Mouse (Mus musculus): ENCODE data around the gene Dhfr.

Dhfr gene

DNA sequence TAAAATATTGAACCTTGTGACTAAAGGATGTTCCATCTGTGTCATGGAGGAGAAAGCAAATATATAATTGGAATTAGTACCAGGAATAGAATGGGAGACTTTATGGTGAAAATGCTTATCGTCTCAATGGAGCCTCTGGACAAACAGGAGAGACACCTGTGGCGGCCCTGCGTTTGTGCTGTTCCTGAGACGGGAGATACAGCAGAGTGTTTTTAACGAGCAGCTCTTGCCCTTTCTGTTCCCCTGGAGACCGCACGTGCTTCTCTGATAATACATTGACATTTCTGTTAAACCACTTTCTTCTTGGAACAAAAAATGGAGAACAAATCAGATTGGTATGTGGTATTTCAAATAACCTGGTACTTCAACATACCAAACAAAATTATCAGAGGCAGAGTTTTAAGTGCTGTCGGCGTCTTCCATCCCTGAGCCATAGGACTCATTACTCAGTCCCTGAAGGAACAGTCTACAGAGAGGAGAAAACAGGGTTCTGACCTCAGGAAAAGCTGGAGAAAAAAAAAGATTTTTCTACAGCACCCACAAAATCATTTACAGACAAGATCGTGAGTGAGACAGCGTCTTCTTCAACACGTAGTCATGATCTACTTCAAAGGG is 38.6 kb downstream of the Dhfr start:
- DNase-seq (ENCODE audit: low spot score), result no peak

DNA sequence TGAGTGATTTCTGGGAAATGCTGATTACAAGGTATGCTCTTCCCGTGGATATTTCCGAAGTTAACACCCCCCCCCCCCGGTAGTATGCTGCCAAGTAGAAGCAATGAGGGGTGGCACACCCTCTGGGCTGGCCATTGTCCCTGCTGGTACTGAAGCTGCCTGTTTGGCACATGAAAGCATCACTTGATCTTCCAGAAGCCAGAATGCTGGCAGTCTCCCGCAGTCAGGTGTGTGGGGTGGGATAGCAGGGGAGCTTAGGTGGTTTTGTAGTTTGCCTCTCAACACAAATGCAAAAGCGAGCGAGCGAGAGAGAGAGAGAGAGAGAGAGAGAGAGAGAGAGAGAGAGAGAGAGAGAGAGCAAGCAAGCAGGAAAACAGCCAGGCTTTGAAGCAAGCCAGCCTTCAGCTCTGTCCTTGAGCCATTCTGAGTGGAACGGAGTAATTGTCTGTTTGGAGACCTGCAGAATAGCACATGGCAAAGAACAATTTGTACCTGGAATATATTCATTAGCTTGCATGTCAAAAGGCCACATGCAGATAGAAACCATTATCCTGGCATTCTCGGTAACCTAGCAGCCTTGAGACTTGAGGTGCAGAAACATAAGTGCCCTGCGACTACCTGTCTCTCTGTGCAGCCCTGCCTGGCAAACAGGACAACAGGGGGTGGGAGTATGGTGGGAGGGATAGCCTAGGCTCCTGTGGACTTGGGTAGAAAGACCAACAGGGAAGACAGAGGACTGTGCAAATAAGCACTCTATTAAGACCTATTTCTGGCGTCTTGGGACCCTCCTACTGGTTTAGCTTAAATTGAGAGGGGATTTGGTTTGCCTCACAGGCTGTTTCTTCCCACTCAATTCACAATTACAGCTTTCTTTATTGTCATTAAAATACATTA is 44.2 kb downstream of the Dhfr start:
- DNase-seq (ENCODE audit: low spot score), result no peak

DNA sequence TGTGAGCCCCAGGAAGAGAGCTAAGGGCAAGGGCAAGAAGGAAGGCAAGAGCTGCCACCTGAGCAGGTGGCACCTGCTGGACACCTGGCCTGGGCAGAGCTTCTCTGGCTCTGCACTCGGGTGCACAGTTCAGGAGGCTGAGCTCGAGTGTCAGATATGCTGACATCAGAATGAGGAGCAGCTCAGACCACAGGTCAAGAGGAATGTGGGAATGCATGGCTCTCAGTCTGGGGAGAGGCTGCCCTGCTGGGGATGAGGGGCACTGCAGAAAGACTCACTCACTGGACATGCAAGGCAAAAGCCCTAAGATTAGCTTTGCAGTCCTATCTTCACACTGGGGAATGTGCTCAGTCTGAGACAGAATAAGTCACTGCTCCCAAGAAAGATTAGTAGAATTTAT is 47.5 kb downstream of the Dhfr start:
- DNase-seq (ENCODE audit: low spot score), result no peak

DNA sequence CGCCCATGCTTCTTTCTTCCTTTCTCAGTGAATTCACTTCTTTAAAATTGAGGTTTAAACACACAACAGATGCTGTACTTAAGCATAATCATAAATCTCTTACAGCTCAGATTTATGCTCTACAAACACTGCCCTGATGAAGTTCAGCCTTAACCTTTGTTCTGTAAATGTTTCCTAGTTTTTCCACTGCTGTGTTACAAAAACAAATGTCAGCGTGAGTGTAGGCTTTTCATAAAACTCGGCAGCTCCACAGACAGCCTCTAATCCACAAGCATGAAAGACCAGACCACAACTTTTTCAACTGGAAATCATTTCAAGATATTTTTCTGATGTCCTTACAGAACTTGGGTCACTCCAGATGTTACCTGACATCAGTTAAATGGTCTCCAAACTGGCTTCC is 49.0 kb downstream of the Dhfr start:
- DNase-seq (ENCODE audit: low spot score), result no peak

DNA sequence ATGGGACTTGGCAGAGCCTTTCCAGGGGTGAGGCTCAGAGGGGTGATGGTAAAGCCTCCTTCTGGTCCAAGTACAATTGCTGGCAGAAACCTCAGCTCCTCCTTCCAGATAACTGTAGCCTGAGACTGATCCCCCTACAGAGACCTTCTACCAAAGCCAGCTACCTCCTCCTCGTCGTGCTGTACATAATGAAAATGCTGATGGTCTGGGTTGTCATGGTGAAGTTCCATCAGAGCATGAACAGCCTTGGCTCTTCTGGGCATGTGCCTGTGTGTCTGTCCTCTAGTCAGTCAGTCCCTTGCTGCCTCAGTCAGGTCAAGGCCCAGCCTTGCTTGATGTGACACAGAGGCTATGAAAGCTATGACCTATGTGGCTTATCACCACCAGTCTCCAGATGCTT is 56.0 kb downstream of the Dhfr start:
- DNase-seq (ENCODE audit: low spot score), result no peak

DNA sequence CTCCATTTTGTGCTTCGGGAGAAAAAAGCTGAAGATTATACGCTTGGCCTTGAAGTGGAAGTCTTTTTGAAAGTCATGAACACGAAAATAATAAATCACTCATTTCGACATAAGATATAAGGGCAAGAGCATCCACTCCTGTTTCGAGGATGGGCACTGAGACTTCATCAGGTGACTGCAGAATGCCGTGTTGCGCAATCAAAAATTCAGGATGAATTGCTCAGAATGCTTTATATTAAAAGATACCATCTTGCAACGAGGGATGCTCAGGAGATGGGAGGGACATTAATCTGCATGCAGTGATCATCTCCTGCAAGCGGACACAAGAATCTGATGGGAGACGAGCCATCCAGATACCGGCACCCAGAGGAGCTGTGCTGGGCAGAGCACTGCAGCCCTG is 65.1 kb downstream of the Dhfr start:
- DNase-seq (ENCODE audit: low spot score), result no peak

DNA sequence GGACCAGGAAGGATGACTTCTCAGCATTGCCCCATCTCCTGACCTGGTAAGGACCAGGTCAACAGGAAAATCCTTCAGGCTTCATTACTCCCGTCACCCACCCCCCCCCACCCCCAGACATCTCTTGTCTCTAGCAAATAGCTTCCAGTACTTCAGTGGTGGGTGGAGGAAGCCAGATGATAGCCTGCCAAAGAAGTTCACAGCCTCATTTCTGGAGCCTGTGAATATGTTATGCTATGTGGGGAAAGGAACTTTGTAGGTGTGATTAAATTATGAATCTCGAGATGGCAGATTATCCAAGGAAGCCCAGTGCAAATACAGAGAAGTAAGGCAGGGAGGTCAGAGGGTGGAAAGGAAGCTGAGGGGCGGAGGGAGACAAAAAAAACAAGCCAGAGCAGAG is 69.2 kb downstream of the Dhfr start:
- no peak for DNase-seq (ENCODE audit: low spot score)

DNA sequence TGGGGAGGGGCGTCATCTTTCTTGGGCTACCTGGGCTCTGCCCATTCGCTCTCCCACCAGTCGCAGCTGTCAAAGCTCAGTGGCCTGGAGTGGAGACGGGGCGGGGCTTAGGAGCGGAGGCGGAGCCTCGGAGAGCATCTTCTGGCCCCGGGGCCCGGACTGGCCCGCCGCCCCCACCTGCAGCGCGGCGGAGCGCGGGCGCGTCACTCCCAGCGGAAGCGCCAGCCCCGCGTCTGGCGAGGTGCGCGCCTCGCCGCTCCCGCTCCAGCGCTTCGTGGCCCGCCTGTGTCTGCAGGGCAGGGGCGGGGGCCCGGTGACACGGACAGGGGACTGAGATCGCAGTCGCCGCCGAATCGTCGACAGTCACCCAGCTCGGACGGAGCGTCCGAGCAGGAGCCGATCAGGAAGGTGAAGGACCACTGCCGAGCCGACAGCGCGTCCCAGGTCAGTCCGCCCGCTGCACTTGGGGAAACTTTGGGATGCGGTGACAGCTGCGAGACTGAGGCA is 71.3 kb downstream of the Dhfr start, which contains the start of gene Ankrd34b:
TSS of gene Ankrd34b (plus strand) at position 139 of the 507 bp plus-strand sequence.
- no peak for DNase-seq (ENCODE audit: low spot score)

DNA sequence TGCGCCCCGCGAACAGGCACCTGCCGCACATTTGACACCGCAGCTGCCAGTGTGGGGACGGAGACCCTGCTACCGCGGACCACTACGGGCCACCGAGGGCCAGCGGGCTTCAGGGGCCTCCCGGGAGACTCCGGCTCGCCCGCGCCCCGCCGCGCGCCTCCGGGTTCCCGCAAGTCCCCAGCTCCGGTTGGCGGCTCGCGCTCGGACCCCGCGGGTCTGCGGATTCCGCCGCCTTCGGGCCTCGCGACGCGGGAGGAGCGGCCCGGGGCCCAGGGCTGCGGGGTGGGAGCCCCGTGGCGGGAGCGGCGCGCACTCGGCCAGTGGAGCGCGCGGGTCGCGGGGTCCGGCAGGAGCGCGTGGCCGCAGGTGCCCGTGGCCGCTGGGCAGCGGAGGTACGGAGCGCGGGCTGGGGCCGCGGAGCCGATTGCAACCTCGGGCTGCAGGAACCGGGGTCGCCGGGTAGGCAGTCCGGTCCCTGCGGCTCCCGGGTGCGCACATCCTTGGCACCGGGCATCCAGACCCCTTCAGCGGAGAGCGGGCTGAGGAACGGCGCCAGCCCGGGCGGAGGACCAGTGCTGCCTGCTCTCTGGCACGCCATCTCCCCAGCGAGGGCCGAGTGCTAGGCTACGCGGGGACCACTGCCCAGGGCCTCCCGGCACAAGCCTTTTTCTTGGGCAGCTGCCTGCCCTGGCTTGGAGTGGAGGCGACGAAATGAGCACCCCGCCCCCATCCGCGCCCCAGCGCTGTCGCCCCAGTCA is 71.9 kb downstream of the Dhfr start:
- DNase-seq (ENCODE audit: low spot score), result no peak

DNA sequence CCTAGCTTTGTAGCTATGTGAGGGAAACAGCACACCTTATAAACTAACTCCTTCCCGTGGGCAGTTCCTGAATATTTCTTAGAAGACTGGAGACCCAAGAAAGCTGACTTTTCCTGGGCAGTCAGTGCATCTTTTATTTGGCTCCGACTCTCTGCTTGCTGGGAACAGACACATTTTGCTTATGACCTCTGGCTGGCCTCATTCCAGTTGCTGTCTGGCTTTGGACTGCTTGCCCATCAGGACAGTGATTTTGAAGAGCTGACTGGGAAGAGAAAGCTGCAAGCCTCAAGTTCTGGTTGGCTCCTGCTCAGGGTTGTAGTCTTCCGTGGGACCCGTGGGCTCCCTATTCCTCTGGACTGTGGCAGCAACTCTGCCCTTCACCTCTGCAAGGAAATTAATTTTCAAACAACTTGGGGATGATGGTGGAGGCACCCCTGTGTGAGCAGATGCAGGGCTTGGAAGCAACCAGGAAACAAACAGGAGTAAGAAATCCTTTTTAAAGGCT is 72.9 kb downstream of the Dhfr start:
- DNase-seq (ENCODE audit: low spot score), result no peak
